Mouse (Mus musculus): Measurements from ENCODE around the gene Pycard. TPM values are rescaled to one million over a fixed set of nuclear protein-coding genes. Genes with fewer than 3 reads are reported as not detected.
A peak's percentile ranks its signal among the peaks of the same experiment; 100 is the strongest.

The Pycard gene
- total and polyA plus RNA-seq, 2 experiments = 2.8 to 5.0 TPM

- H3K4me1 ChIP-seq (ENCODE audit: control insufficient read depth, insufficient read depth, low read length) = peaks cover 8% of the 10 kb centered on the region
- DNase-seq (ENCODE audit: extremely low read depth, low read depth, low spot score) = no peak
- H3K36me3 ChIP-seq (ENCODE audit: control insufficient read depth, insufficient read depth, low read length) = peaks cover 36% of the 10 kb centered on the region
- H3K9ac ChIP-seq (ENCODE audit: low read depth, low read length) = no peak overlapping the region
- no peak overlapping the region for H3K27ac ChIP-seq (replicated peaks; ENCODE audit: insufficient read depth, low read depth, low read length)
- no peak overlapping the region for H3K4me3 ChIP-seq (ENCODE audit: insufficient read depth, low read depth, low read length)
- TF ChIP-seq POLR2A (IDR thresholded peaks at IDR 0.05; ENCODE audit: extremely low read depth, insufficient read depth, low read length) = no peak
- no peak for TF ChIP-seq CTCF (IDR thresholded peaks at IDR 0.05; ENCODE audit: low read depth, low read length)
- no peaks in the 10 kb centered on the region for H3K27me3 ChIP-seq (ENCODE audit: control insufficient read depth, insufficient read depth, low read length)
- no peaks in the 10 kb centered on the region for H3K79me2 ChIP-seq (ENCODE audit: control insufficient read depth, insufficient read depth, low read length)
- WGBS = 82% methylated on average over 1 of the region's 1 CpGs
Measured at GRCm38 (mm10) chr7:127988904-127989303, 4.8 kb downstream of the Pycard start.

- Histone ChIP-seq H3K4me1 (ENCODE audit: control insufficient read depth, insufficient read depth, low read length) (no peaks in the 10 kb centered on the region), H3K27ac (replicated peaks; ENCODE audit: insufficient read depth, low read depth, low read length) (no peak overlapping the region), H3K4me3 (ENCODE audit: insufficient read depth, low read depth, low read length) (no peak overlapping the region), H3K9ac (ENCODE audit: low read depth, low read length) (no peak overlapping the region), H3K79me2 (ENCODE audit: control insufficient read depth, insufficient read depth, low read length) (no peaks in the 10 kb centered on the region), H3K27me3 (ENCODE audit: control insufficient read depth, insufficient read depth, low read length) (no peaks in the 10 kb centered on the region), H3K36me3 (ENCODE audit: control insufficient read depth, insufficient read depth, low read length) (peaks cover 90% of the 10 kb centered on the region)
- WGBS = 89% methylated on average over 3 of the region's 3 CpGs
- DNase-seq (ENCODE audit: extremely low read depth, low read depth, low spot score) = no peak
- no peak for TF ChIP-seq CTCF (IDR thresholded peaks at IDR 0.05; ENCODE audit: low read depth, low read length)
- no peak for TF ChIP-seq POLR2A (IDR thresholded peaks at IDR 0.05; ENCODE audit: extremely low read depth, insufficient read depth, low read length)
Measured at GRCm38 (mm10) chr7:127980606-127981005, 13.1 kb downstream of the Pycard start.

- DNase-seq (ENCODE audit: extremely low read depth, low read depth, low spot score) = no peak
- Histone ChIP-seq H3K27ac (replicated peaks; ENCODE audit: insufficient read depth, low read depth, low read length) (no peak overlapping the region), H3K4me1 (ENCODE audit: control insufficient read depth, insufficient read depth, low read length) (no peaks in the 10 kb centered on the region; the same call in 1 of the 2 replicates), H3K27me3 (ENCODE audit: control insufficient read depth, insufficient read depth, low read length) (no peaks in the 10 kb centered on the region), H3K9ac (ENCODE audit: low read depth, low read length) (no peak overlapping the region), H3K79me2 (ENCODE audit: control insufficient read depth, insufficient read depth, low read length) (0 out of 2 replicates have a peak, but pooled peaks cover 2% of the 10 kb centered on the region), H3K4me3 (ENCODE audit: insufficient read depth, low read depth, low read length) (no peak overlapping the region), H3K36me3 (ENCODE audit: control insufficient read depth, insufficient read depth, low read length) (peaks cover 90% of the 10 kb centered on the region)
- no peak for TF ChIP-seq POLR2A (IDR thresholded peaks at IDR 0.05; ENCODE audit: extremely low read depth, insufficient read depth, low read length)
- TF ChIP-seq CTCF (IDR thresholded peaks at IDR 0.05; ENCODE audit: low read depth, low read length) = no peak
- WGBS = 95% methylated on average over 2 of the region's 2 CpGs
Measured at GRCm38 (mm10) chr7:127978856-127979255, 14.8 kb downstream of the Pycard start.

DNA sequence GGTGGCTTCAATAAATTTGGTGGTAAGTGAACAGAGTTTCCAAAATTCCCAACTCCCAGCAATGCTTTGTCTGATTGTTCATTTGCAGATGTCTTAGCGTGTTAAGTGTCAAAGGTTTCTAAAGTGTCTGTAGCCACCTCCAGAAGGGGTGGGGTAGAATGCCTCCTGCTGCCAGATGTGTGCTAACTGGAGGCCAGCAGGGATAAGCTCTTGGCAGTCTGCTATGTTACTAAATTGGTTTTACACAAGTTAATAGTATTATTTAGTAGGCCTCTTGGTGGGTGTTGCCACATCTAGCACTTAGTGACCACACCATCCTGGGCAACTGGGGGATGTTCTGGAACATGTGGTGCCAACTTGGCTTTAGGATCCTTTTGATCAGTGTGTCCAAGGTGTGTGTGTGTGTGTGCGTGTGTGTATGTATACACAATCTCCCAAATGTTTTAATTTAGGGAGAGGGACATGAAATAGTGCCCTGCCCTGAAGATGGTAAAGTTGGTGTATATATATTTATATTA lies 19.2 kb downstream of the Pycard start:
- no peak overlapping the region for H3K9ac ChIP-seq (ENCODE audit: low read depth, low read length)
- TF ChIP-seq CTCF (IDR thresholded peaks at IDR 0.05; ENCODE audit: low read depth, low read length) (no peak), POLR2A (IDR thresholded peaks at IDR 0.05; ENCODE audit: extremely low read depth, insufficient read depth, low read length) (no peak)
- 56% methylated on average over 2 of the region's 2 CpGs for WGBS
- H3K27ac ChIP-seq (replicated peaks; ENCODE audit: insufficient read depth, low read depth, low read length) = no peak overlapping the region
- no peaks in the 10 kb centered on the region for H3K27me3 ChIP-seq (ENCODE audit: control insufficient read depth, insufficient read depth, low read length)
- H3K79me2 ChIP-seq (ENCODE audit: control insufficient read depth, insufficient read depth, low read length) = peaks cover 9% of the 10 kb centered on the region; the same call in 1 of the 2 replicates
- H3K4me1 ChIP-seq (ENCODE audit: control insufficient read depth, insufficient read depth, low read length) = peaks cover 5% of the 10 kb centered on the region
- no peak for DNase-seq (ENCODE audit: extremely low read depth, low read depth, low spot score)
- no peak overlapping the region for H3K4me3 ChIP-seq (ENCODE audit: insufficient read depth, low read depth, low read length)
- H3K36me3 ChIP-seq (ENCODE audit: control insufficient read depth, insufficient read depth, low read length) = peaks cover 88% of the 10 kb centered on the region

GRCm38 (mm10) chr7:127967922-127968828 lies 25.5 kb downstream of the Pycard start:
- under 1% methylated on average over 42 of the region's 42 CpGs for WGBS

More at GRCm38 (mm10) chr7:127967922-127968828, 25.5 kb downstream of the Pycard start:
- TF ChIP-seq CTCF (IDR thresholded peaks at IDR 0.05; ENCODE audit: low read depth, low read length) (no peak), POLR2A (IDR thresholded peaks at IDR 0.05; ENCODE audit: extremely low read depth, insufficient read depth, low read length) (no peak)
- peak overlapping the region; percentile 93 for H3K4me3 ChIP-seq (ENCODE audit: insufficient read depth, low read depth, low read length)
- H3K4me1 ChIP-seq (ENCODE audit: control insufficient read depth, insufficient read depth, low read length) = peaks cover 10% of the 10 kb centered on the region
- DNase-seq (ENCODE audit: extremely low read depth, low read depth, low spot score) = peak; percentile 33
- no peaks in the 10 kb centered on the region for H3K27me3 ChIP-seq (ENCODE audit: control insufficient read depth, insufficient read depth, low read length)
- peaks cover 32% of the 10 kb centered on the region for H3K36me3 ChIP-seq (ENCODE audit: control insufficient read depth, insufficient read depth, low read length)
- H3K79me2 ChIP-seq (ENCODE audit: control insufficient read depth, insufficient read depth, low read length) = peaks cover 20% of the 10 kb centered on the region; the same call in 1 of the 2 replicates
- H3K27ac ChIP-seq (replicated peaks; ENCODE audit: insufficient read depth, low read depth, low read length) = peak overlapping the region; percentile 34
- H3K9ac ChIP-seq (ENCODE audit: low read depth, low read length) = peak overlapping the region; percentile 98

Measured in liver, adult 2 months (tissue).